Mouse (Mus musculus): ENCODE measurements around the gene Kansl3.
A peak's percentile ranks its signal among the peaks of the same experiment; 100 is the strongest.

The Kansl3 gene

DNA sequence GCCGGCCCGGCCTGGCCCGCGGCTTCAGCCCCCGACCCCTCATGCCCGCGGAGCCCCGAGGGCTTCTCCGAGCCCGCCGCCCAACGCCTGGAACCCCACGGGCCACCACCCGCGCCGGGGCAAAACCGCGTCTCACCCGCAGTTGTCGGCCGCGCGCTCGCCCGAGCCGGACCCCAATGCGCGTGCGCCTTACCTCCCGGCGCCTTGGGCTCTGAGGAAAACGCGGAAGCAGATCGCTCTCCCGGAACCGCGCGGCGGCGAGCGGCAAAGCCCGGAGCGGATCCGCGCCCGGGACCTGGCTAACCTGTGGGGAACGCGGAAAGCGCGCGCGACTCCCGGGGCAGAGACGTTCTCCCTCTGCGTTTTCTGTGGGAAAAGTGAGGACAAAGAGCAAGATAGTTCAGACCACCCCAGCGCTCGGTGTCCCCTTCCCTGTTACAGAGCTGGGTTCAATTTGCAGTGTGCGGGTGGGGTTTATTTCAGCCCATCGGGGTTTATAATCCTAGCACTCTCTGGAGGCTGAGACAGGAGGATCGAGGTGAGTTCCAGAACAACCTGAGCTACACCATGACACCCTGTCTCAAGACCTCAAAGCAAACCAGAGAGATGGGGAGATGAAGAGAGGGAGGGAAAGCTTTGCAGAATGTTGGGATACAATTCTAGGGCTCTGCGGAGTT, at the start of gene Kansl3:
Gene Kansl3 (minus strand): TSS at position 213 of the 677 bp plus-strand sequence.
- peak; percentile 94 for DNase-seq (ENCODE audit: low read depth, low spot score)
- Histone ChIP-seq H3K27me3 (ENCODE audit: control insufficient read depth, insufficient read depth, low read length, poor library complexity, severe bottlenecking) (no peaks in the 10 kb centered on the region), H3K36me3 (ENCODE audit: control insufficient read depth, insufficient read depth, low read length, poor library complexity, severe bottlenecking) (0 out of 2 replicates have a peak, but pooled peaks cover 2% of the 10 kb centered on the region)

DNA sequence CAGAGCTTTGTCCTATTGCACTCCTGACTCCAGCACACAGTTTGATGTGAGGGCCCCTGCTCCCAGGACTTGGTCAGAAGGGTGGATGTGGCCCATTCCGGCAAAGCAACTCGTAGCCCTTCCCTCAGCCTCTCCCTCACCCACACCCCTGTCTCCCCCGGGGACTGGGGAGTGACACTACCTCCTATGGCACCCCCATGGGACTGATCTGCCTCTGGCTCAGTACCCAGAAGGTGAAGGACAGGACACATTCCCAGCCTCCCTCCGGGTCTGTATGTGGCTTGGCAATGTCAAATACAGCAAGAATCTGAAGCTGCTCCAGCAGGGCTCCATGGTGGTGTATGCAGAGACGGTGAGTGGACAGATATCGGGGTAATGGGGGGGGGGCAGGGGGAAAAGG, 35.5 kb upstream of the Kansl3 start:
- no peaks in the 10 kb centered on the region for H3K36me3 ChIP-seq (ENCODE audit: control insufficient read depth, insufficient read depth, low read length, poor library complexity, severe bottlenecking)
- DNase-seq (ENCODE audit: low read depth, low spot score): no peak
- no peaks in the 10 kb centered on the region for H3K27me3 ChIP-seq (ENCODE audit: control insufficient read depth, insufficient read depth, low read length, poor library complexity, severe bottlenecking)

DNA sequence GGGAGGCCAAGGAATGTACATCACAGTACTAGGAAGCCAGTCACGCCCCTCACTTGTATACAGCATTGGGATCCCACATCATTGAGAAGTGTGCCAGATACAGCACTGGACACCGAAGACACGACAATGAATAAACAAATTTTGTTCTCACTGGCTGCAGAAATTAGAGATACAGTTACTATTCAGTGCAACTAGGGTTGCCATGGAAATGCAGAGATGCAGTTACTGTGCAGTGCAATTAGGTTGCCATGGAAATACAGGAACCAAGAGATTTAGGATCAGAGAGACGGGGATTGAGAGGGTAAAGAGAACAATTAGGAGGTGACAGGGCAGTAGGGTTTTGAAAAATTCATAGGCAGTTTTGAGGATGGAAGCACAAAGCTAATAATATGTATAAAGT, 32.5 kb upstream of the Kansl3 start:
- no peaks in the 10 kb centered on the region for H3K36me3 ChIP-seq (ENCODE audit: control insufficient read depth, insufficient read depth, low read length, poor library complexity, severe bottlenecking)
- DNase-seq (ENCODE audit: low read depth, low spot score): no peak
- no peaks in the 10 kb centered on the region for H3K27me3 ChIP-seq (ENCODE audit: control insufficient read depth, insufficient read depth, low read length, poor library complexity, severe bottlenecking)

DNA sequence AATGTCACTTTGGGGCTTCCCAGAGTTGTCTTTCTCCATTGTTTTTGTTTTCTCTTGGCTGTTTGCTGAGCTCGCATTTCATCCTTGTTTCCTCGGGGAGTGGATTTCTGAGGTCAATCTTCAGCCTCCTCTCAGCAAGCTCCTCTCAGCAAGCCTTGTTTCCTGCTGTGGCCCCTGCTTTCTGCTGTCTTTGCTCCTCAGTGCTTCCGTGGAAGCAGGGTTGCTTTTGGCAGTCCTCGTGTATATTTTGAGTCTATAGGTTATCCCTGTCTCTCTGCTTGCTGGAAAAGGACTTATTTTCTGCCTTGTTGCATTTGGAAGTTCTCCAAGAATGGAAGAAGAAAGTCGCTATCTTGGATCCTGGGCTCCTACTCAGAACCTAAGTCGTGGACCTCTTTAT, 28.1 kb upstream of the Kansl3 start:
- DNase-seq (ENCODE audit: low read depth, low spot score): no peak
- no peaks in the 10 kb centered on the region for H3K27me3 ChIP-seq (ENCODE audit: control insufficient read depth, insufficient read depth, low read length, poor library complexity, severe bottlenecking)
- no peaks in the 10 kb centered on the region for H3K36me3 ChIP-seq (ENCODE audit: control insufficient read depth, insufficient read depth, low read length, poor library complexity, severe bottlenecking)

DNA sequence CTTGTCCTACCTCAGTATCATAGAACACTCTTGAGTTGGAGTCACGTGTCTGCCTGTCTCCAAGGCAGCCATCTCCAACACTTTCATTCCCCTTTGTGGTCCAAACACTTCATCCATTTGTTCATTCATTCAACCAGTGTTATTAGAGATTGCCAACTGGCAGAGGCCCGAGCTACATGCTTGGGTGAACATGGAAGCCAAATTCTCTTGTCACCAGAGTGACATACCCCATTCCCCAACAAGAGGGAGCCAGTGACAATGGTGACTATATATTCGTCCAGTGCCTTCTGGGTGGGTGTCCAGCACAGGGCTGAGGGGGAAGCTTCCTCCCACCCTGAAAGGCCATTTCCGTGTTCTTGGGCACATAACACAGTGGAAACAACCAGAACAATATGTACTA, 10.6 kb upstream of the Kansl3 start:
- DNase-seq (ENCODE audit: low read depth, low spot score): no peak
- Histone ChIP-seq H3K36me3 (ENCODE audit: control insufficient read depth, insufficient read depth, low read length, poor library complexity, severe bottlenecking) (no peaks in the 10 kb centered on the region), H3K27me3 (ENCODE audit: control insufficient read depth, insufficient read depth, low read length, poor library complexity, severe bottlenecking) (no peaks in the 10 kb centered on the region)

DNA sequence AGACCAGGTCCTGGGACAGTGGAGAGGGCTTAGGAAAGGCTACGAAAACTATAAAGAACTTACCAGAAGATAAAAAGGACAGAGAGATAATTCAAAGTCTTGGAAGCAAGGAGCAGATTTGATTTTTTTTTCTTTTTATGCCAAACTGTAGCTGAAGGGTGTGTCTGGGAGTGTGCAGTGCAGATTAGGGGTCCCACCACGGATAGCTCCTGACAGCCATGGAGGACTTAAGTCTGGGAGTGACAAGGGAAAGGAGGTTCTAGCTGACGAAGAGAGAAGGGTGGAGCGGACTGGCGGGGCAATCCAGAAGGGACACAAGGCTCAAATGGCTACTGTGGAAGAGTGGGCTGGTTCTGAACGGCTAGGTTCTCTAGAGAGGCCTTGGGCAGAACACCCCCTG, 9.9 kb upstream of the Kansl3 start:
- no peaks in the 10 kb centered on the region for H3K27me3 ChIP-seq (ENCODE audit: control insufficient read depth, insufficient read depth, low read length, poor library complexity, severe bottlenecking)
- H3K36me3 ChIP-seq (ENCODE audit: control insufficient read depth, insufficient read depth, low read length, poor library complexity, severe bottlenecking): no peaks in the 10 kb centered on the region
- no peak for DNase-seq (ENCODE audit: low read depth, low spot score)

DNA sequence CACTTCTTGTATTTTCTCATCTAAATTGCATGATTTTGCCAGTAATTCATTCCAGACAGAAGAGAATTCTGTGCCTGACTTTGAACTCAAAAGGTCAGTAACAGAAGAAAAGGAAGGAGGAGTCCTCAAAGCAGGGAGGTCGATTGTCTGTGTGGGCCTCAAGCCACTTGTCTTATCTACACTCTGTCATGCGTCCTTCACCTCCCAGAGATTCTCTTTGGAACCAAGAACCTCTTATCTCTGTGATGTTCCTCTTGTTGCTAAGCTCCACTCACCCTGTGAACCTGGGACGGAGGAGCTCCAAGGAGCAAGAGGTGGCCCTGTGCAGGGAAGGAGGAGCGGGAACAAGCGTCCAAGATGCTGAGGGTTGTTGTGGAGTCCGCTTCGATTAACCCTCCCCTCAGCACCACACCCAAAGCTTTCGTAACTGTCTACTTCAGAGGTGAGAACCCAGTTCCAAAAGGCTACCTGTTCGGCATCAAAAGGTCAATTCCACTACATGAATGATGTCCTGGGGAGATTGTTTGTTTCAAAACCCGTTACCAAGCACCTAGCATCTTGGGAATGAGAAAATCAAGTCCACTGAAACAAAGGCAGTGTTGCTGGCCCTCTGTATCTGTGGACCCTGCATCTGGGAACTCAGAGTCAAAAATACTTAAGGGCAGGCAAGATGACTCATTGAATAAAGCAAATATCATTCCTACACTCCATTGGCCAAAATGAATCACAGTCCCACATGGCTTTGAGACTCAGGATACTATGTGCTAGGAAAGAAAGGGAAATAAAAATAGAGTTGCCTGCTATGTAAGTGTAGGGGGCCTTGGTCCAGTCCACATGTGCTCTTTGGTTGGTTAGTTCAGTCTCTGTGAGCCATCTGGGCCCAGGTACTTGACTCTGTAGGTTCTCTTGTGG, 3.2 kb upstream of the Kansl3 start, which contains the start of gene Fer1l5:
Gene Fer1l5 (plus strand): TSS at position 358 of the 912 bp plus-strand sequence.
- no peak for DNase-seq (ENCODE audit: low read depth, low spot score)
- no peaks in the 10 kb centered on the region for H3K36me3 ChIP-seq (ENCODE audit: control insufficient read depth, insufficient read depth, low read length, poor library complexity, severe bottlenecking)
- H3K27me3 ChIP-seq (ENCODE audit: control insufficient read depth, insufficient read depth, low read length, poor library complexity, severe bottlenecking): no peaks in the 10 kb centered on the region

DNA sequence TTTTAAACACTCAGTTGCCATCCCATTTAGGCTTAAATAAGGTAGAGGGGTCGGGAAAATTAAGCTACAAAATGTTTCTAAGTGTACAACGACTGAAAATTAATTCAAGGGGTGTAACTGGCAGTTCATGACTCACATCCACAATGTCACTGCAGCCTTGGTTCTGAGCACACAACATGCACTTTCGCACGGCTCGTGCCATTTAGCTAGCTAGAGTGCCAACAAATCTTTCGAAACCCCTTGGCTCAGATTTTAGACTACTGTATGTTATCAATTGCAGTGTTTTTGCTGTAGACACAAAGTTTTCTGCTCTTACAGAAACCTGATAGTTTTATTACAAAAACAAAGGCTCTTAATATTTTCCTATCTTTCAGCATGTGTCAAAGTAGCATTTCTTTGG, 1.9 kb upstream of the Kansl3 start:
- no peak for DNase-seq (ENCODE audit: low read depth, low spot score)
- Histone ChIP-seq H3K36me3 (ENCODE audit: control insufficient read depth, insufficient read depth, low read length, poor library complexity, severe bottlenecking) (0 out of 2 replicates have a peak, but pooled peaks cover under 1% of the 10 kb centered on the region), H3K27me3 (ENCODE audit: control insufficient read depth, insufficient read depth, low read length, poor library complexity, severe bottlenecking) (no peaks in the 10 kb centered on the region)

DNA sequence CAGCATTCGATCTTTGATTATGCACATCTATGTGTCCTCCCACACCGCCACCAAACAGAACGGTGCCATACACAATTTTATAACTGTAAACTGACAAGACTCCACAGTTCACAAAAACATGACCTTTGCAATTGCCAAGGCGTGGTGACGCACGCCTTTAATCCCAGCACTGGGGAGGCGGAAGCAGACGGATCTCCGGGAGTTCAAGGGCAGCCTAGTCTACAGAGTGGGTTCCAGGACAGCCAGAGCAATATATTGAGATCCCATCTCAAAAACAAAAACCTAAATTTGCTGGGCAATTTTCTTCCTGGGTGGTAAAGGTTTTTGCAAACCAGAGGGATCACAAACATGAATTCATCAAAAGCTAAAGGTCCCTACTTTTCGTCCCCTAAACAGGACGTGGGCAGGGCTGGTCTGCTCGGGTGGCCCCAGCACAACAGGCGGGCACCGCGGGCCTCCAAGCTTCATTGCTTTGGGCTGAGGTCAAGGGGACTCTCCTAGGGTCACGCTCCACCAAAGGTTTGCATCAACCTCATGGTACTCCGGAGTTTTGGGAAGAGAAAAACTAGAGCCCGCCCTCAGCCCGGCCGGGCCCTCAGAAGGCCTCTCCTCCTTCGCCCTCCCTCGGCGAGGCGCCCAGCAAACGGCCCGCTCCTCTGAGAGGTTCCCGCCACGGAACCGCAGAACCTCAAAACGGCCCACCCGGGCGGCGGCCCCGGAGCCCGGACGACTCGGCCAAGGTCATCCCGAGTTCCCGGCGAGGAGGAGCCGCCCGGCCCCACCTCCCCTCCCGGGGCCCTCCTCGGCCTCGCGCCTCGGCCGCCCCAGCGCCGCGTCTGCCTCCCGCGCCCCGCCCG, 641 bp downstream of the Kansl3 start:
- peak; percentile 7 for DNase-seq (ENCODE audit: low read depth, low spot score)
- Histone ChIP-seq H3K36me3 (ENCODE audit: control insufficient read depth, insufficient read depth, low read length, poor library complexity, severe bottlenecking) (0 out of 2 replicates have a peak, but pooled peaks cover 5% of the 10 kb centered on the region), H3K27me3 (ENCODE audit: control insufficient read depth, insufficient read depth, low read length, poor library complexity, severe bottlenecking) (no peaks in the 10 kb centered on the region)

DNA sequence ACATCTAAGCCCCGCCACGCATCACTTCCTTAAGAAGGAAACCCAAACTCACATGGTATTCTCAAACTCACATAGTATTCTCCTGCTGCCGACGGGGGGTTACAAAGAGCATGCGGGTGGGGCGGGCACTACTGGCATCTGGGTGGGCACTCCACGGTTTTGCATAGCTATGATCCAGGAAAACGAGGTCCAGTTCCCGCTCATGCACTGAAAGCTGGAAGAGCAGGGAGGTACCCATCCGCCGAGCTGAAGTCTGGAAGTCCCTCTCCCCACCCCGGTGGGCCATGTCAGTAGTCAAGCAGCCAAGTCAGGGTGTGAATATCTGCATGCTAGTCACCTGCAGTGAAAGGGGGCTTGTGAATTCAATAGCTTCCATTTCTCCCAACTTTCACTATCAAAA, 1.3 kb downstream of the Kansl3 start:
- DNase-seq (ENCODE audit: low read depth, low spot score): no peak

DNA sequence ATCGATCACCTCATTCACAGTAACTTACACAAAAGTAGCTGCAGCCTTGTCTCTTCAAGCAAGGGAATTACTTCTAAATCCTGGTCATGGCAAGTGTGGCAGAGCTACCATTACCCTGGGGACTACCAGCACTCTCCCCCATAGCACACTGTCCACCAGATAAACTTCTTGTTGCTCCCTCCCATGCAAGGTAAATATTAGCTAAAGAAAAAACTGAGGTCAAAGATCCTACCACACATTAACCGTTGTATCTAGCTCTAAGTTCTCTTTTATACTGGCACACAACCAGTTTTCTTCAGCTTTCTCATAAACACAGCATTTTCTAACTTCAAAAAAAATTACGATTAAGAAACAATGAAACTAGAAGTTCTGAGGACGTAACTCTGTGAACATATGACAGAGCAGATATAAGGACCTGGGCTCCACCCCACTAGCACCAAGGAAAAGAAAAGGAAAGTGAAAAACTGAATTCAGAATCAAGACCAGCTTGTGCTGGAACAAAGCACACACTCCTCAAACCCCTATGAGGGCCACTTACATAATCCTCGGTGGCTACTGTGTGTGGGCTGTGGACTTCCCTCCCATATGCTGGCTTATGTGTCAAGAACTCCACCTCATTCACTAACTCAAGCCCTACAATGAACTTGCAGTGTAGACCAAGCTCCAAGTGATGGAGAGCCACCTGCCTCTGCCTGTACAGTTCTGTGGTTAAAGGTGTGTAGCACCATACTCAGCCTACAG, 11.9 kb downstream of the Kansl3 start:
- Histone ChIP-seq H3K27me3 (ENCODE audit: control insufficient read depth, insufficient read depth, low read length, poor library complexity, severe bottlenecking) (no peaks in the 10 kb centered on the region), H3K36me3 (ENCODE audit: control insufficient read depth, insufficient read depth, low read length, poor library complexity, severe bottlenecking) (peaks cover 15% of the 10 kb centered on the region)
- DNase-seq (ENCODE audit: low read depth, low spot score): no peak

More for the DNA sequence above, 1.3 kb downstream of the Kansl3 start:
- 0 out of 2 replicates have a peak, but pooled peaks cover 5% of the 10 kb centered on the region for H3K36me3 ChIP-seq (ENCODE audit: control insufficient read depth, insufficient read depth, low read length, poor library complexity, severe bottlenecking)
- no peaks in the 10 kb centered on the region for H3K27me3 ChIP-seq (ENCODE audit: control insufficient read depth, insufficient read depth, low read length, poor library complexity, severe bottlenecking)

DNA sequence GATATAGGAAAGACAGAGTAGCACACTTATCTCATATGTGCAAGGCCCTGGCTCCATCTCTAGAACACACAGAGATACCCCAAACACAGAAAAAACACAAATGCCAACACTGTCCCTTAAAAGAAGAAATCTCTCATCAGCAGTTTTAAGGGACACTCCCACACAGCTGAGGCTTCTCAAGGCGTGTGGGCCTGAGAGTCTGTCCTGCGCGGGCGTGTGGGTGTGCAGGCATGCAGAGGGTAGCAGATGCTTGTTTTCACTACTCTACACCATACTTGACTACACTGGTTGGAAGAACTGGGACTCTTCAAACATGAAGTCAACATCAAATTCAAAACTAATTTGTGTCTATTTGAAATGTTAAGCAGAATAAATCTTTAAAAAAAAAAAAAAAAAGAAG, 16.6 kb downstream of the Kansl3 start:
- no peak for DNase-seq (ENCODE audit: low read depth, low spot score)
- Histone ChIP-seq H3K27me3 (ENCODE audit: control insufficient read depth, insufficient read depth, low read length, poor library complexity, severe bottlenecking) (no peaks in the 10 kb centered on the region), H3K36me3 (ENCODE audit: control insufficient read depth, insufficient read depth, low read length, poor library complexity, severe bottlenecking) (peaks cover 25% of the 10 kb centered on the region)

DNA sequence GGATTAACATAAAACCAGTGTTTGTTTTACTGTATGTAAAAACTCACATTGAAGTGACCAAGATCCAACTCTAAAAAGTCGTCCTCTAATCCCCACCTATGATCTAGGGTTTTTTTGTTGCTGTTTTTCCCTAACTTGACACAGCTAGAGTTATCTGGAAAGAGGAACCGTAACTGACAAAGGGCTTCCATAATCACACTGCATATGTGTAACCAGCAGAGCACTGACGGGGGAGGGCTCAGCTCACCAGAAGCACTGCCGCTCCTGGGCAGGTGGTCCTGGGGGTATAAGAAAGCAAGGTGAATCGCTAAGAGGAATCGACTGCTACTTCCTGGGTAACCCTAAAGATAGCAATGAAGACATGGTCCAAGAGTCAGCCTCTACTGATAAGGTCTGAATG, 26.4 kb downstream of the Kansl3 start:
- H3K36me3 ChIP-seq (ENCODE audit: control insufficient read depth, insufficient read depth, low read length, poor library complexity, severe bottlenecking): peaks cover 10% of the 10 kb centered on the region
- H3K27me3 ChIP-seq (ENCODE audit: control insufficient read depth, insufficient read depth, low read length, poor library complexity, severe bottlenecking): no peaks in the 10 kb centered on the region
- no peak for DNase-seq (ENCODE audit: low read depth, low spot score)
